Mouse (Mus musculus) olfactory bulb, adult 2 months (tissue): ENCODE data around the gene Cox19.

Experiments used
- CTCF ChIP-seq: fragments of 200-500 bp; IDR thresholded peaks from 2 replicates; pipeline ENCODE4 v1.5.1; 2012; ENCODE audit warnings: low read depth, mild to moderate bottlenecking, low read length, moderate library complexity; ENCODE audit not compliant: insufficient read depth
- POLR2A ChIP-seq: fragments of 200-500 bp; IDR thresholded peaks from 2 replicates; pipeline ENCODE4 v1.6.1; 2012; ENCODE audit warnings: mild to moderate bottlenecking, low read depth, low read length, moderate library complexity; ENCODE audit not compliant: insufficient read depth

- TF ChIP-seq CTCF: no peak
- no peak for TF ChIP-seq POLR2A
Observed at GRCm38 (mm10) chr5:139337826-139338370, 13.3 kb downstream of the Cox19 start.
